Mouse (Mus musculus): ENCODE data around the gene Rps29.

DNA sequence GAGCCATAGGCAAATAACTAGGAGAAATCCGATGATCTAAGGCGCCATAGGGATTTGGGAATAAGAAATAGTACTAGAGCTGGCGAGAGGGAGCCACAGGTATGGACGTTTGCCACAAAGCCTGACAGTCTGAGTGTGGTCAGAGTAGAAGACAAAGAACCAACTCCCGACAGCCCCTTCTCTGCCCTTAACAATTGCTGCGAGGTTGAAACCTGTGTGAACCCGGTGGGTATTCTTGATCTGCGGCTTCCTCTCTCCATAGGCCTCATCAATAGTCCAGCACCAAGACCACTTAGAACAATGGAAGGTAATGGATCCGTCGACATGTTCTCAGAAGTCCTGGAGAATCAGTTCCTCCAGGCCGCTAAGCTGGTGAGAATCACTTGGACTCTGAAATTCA lies 36.2 kb downstream of the Rps29 start:
- TF ChIP-seq POLR2A (IDR thresholded peaks at IDR 0.05; ENCODE audit: low read depth, low read length) (no peak), CTCF (IDR thresholded peaks at IDR 0.05; ENCODE audit: extremely low read depth, insufficient read depth, insufficient read length, insufficient replicate concordance) (no peak)
